Mouse (Mus musculus) erythroblast, embryonic 14.5 days (primary cell): ENCODE measurements around the gene Adipor2.

Experiments used
- GATA1 ChIP-seq: IDR thresholded peaks from 2 replicates; pipeline ENCODE4 v1.6.1; 2012; ENCODE audit warnings: low read length, inconsistent platforms, mixed read lengths
- TAL1 ChIP-seq: IDR thresholded peaks from 3 replicates; pipeline ENCODE4 v1.6.1; 2012; ENCODE audit warnings: low read length, inconsistent platforms, mixed read lengths

DNA sequence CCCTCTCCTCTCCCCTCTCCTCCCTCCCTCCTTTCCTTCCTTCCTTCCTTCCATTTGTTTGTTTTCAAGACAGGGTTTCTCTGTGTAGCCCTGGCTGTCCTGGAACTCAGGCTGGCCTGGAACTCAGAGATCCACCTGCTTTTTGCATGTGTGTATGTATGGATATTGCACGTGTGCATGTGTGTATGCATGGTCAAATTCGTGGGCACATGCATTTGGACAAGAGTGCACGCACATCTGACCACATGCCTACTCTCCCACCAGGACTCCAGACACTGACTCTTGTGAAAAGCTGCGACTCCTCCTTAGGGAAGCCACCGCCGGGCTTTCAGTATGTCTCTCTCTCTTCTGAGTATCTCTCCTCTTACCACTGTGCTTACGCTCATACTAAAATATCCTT is 317 bp upstream of the Adipor2 start:
- no peak for TF ChIP-seq GATA1
- no peak for TF ChIP-seq TAL1
